Mouse (Mus musculus): ENCODE results near the gene Grpel1. TPM values are rescaled to one million over a fixed set of nuclear protein-coding genes. Genes with fewer than 3 reads are reported as not detected.
A peak's percentile ranks its signal among the peaks of the same experiment; 100 is the strongest.

The Grpel1 gene
- 10 to 100 TPM; 21.7 to 22.4 TPM for total RNA-seq (2021)
- long read RNA-seq, transcript Grpel1-201 (4 exons, 3,528 nt) = major isoform, 145 of 147 reads
- long read RNA-seq, partial matches to known transcripts = 0 of 147 reads
- long read RNA-seq, other reads (novel, unspliced or antisense) = 2 of 147 reads

GRCm38 (mm10) chr5:36464709-36465661, at the start of gene Grpel1:
Grpel1 (plus strand) TSS chr5:36464998.
- peak; percentile 95 to 97 for DNase-seq (ENCODE audit: low spot score in 2 of 2)

GRCm38 (mm10) chr5:36419861-36420260, 44.9 kb upstream of the Grpel1 start:
- no peak for DNase-seq (ENCODE audit: low spot score in 2 of 2)

GRCm38 (mm10) chr5:36422689-36423088, 42.1 kb upstream of the Grpel1 start:
- no peak for DNase-seq (ENCODE audit: low spot score in 2 of 2)

GRCm38 (mm10) chr5:36424676-36425075, 40.1 kb upstream of the Grpel1 start:
- DNase-seq (ENCODE audit: low spot score in 2 of 2) = no peak

GRCm38 (mm10) chr5:36426404-36426803, 38.4 kb upstream of the Grpel1 start:
- no peak for DNase-seq (ENCODE audit: low spot score in 2 of 2)

- DNase-seq (ENCODE audit: low spot score in 2 of 2) = no peak
Measured at GRCm38 (mm10) chr5:36427831-36428230, 37.0 kb upstream of the Grpel1 start.

- DNase-seq (ENCODE audit: low spot score in 2 of 2) = no peak
Measured at GRCm38 (mm10) chr5:36429551-36429950, 35.2 kb upstream of the Grpel1 start.

GRCm38 (mm10) chr5:36431711-36432110, 33.1 kb upstream of the Grpel1 start:
- DNase-seq (ENCODE audit: low spot score in 2 of 2) = no peak

GRCm38 (mm10) chr5:36434398-36434967, 30.3 kb upstream of the Grpel1 start:
- no peak for DNase-seq (ENCODE audit: low spot score in 2 of 2)

GRCm38 (mm10) chr5:36436858-36437257, 27.9 kb upstream of the Grpel1 start:
- no peak for DNase-seq (ENCODE audit: low spot score in 2 of 2)

- no peak for DNase-seq (ENCODE audit: low spot score in 2 of 2)
Measured at GRCm38 (mm10) chr5:36440741-36441140, 24.1 kb upstream of the Grpel1 start.

GRCm38 (mm10) chr5:36444611-36445010, 20.2 kb upstream of the Grpel1 start:
- no peak for DNase-seq (ENCODE audit: low spot score in 2 of 2)

- DNase-seq (ENCODE audit: low spot score in 2 of 2) = peak in 1 of 2 experiments; percentile 43
Measured at GRCm38 (mm10) chr5:36445028-36445427, 19.8 kb upstream of the Grpel1 start.

GRCm38 (mm10) chr5:36446166-36446890, 18.5 kb upstream of the Grpel1 start:
- DNase-seq (ENCODE audit: low spot score in 2 of 2) = no peak

- DNase-seq (ENCODE audit: low spot score in 2 of 2) = no peak
Measured at GRCm38 (mm10) chr5:36447872-36448271, 16.9 kb upstream of the Grpel1 start.

GRCm38 (mm10) chr5:36449710-36450358, 15.0 kb upstream of the Grpel1 start:
- DNase-seq (ENCODE audit: low spot score in 2 of 2) = no peak

- DNase-seq (ENCODE audit: low spot score in 2 of 2) = no peak
Measured at GRCm38 (mm10) chr5:36451119-36451518, 13.7 kb upstream of the Grpel1 start.

- no peak for DNase-seq (ENCODE audit: low spot score in 2 of 2)
Measured at GRCm38 (mm10) chr5:36451872-36452389, 12.9 kb upstream of the Grpel1 start.

- no peak for DNase-seq (ENCODE audit: low spot score in 2 of 2)
Measured at GRCm38 (mm10) chr5:36452821-36453220, 12.0 kb upstream of the Grpel1 start.

GRCm38 (mm10) chr5:36457706-36458105, 7.1 kb upstream of the Grpel1 start:
- DNase-seq (ENCODE audit: low spot score in 2 of 2) = no peak

GRCm38 (mm10) chr5:36458926-36459325, 5.9 kb upstream of the Grpel1 start:
- peak in 1 of 2 experiments; percentile 44 for DNase-seq (ENCODE audit: low spot score in 2 of 2)

Data from layer of hippocampus, postnatal 10 days (tissue).